In the genomic region with DNA sequence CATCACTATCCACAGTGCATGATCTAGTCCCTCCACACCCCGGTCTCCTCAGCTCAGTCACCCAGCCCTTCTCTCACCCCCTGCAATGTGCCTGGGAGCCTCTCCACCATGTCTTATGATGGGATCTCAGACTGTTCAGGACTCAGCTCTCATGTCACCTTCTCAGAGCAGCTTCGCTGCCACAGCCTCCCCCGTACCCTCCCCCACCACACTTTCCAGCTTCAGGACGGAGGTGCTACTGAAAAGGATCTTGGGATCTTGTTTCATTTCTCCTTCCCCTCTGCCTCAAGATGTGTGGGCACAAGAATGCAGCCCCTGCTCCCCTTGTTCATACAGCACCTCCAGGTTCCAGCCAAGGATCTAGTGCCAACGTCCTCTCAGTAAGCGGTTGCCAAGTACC, we compare ENCODE assay signal across 25 mouse cellular contexts. TPM values are rescaled to one million over a fixed set of nuclear protein-coding genes. Genes with fewer than 3 reads are reported as not detected.
DNase-seq lines count a peak whose midpoint lies in the region; ATAC-seq and TF ChIP-seq lines count a peak whose summit lies in the region.
"Had no signal": no experiment of that assay in that cellular context is flagged by ENCODE, and none has a peak within 500 bp of the region (broad histone marks: within the 10 kb centered on the region; RNA-seq: fewer than 3 reads in every experiment).

No protein-coding gene starts in this region.

- TF ChIP-seq POLR2A in testis, adult 2 months (IDR thresholded peaks at IDR 0.05; ENCODE audit: control insufficient read depth, low read depth, low read length), result no peak

- intact Hi-C loops in left cerebral cortex, adult 2 months (cut with DNase I), result no loop called here

- H3K9ac ChIP-seq in embryonic facial prominence, embryonic 11.5 days (replicated peaks; ENCODE audit: low read length), result no peak overlapping the region
- H3K9ac ChIP-seq: embryonic facial prominence, embryonic 13.5 days; embryonic facial prominence, embryonic 15.5 days; forebrain, embryonic 12.5 days had no signal

- H3K4me3 ChIP-seq in embryonic facial prominence, embryonic 11.5 days (ENCODE audit: low read depth, low read length), result no peak overlapping the region
- H3K4me3 ChIP-seq in embryonic facial prominence, embryonic 10.5 days, result no peak overlapping the region
- H3K4me3 ChIP-seq in left cerebral cortex, adult 2 months, result no peak overlapping the region
- peak overlapping the region; percentile 62; the same call in 1 of the 2 replicates for H3K4me3 ChIP-seq in testis, adult 2 months (ENCODE audit: control insufficient read depth, low read depth, low read length)
- H3K4me3 ChIP-seq: embryonic facial prominence, embryonic 13.5 days; embryonic facial prominence, embryonic 15.5 days; erythroblast, embryonic 14.5 days; forebrain, embryonic 10.5 days; forebrain, embryonic 12.5 days had no signal

- H3K9me3 ChIP-seq in embryonic facial prominence, embryonic 11.5 days (replicated peaks; ENCODE audit: control insufficient read depth, low read length), result no peaks in the 10 kb centered on the region
- no peaks in the 10 kb centered on the region for H3K9me3 ChIP-seq in embryonic facial prominence, embryonic 10.5 days
- H3K9me3 ChIP-seq: embryonic facial prominence, embryonic 13.5 days; embryonic facial prominence, embryonic 15.5 days; forebrain, embryonic 12.5 days had no signal

- no peak overlapping the region for H3K27ac ChIP-seq in embryonic facial prominence, embryonic 11.5 days (replicated peaks; ENCODE audit: low read depth, low read length)
- H3K27ac ChIP-seq in embryonic facial prominence, embryonic 10.5 days (replicated peaks), result no peak overlapping the region
- H3K27ac ChIP-seq in left cerebral cortex, adult 2 months, result peak overlapping the region; percentile 26; the same call in 1 of the 2 replicates
- no peak overlapping the region for H3K27ac ChIP-seq in testis, adult 2 months (ENCODE audit: control insufficient read depth, insufficient read depth, low read depth, low read length)
- H3K27ac ChIP-seq: embryonic facial prominence, embryonic 13.5 days; embryonic facial prominence, embryonic 15.5 days; forebrain, embryonic 10.5 days; forebrain, embryonic 12.5 days had no signal

- ATAC-seq in embryonic facial prominence, embryonic 11.5 days (replicated peaks; ENCODE audit: insufficient number of reproducible peaks, low FRiP score, low TSS enrichment, low read depth), result 0 out of 2 replicates have a peak, but pooled peaks have one; percentile 26
- ATAC-seq: activated CD4-positive, CD25-positive, alpha-beta regulatory T cell, adult 4 months; CD4-positive, CD25-positive, alpha-beta regulatory T cell, adult 4 months; forebrain, embryonic 14.5 days; forebrain, embryonic 16.5 days; Patski had no signal

- no peaks in the 10 kb centered on the region for H3K36me3 ChIP-seq in embryonic facial prominence, embryonic 11.5 days (replicated peaks; ENCODE audit: control insufficient read depth, insufficient read depth, low read depth, low read length)
- no peaks in the 10 kb centered on the region for H3K36me3 ChIP-seq in embryonic facial prominence, embryonic 10.5 days (replicated peaks)
- H3K36me3 ChIP-seq in testis, adult 2 months (ENCODE audit: control insufficient read depth, insufficient read depth, low read length), result no peaks in the 10 kb centered on the region
- H3K36me3 ChIP-seq: embryonic facial prominence, embryonic 13.5 days; embryonic facial prominence, embryonic 15.5 days; forebrain, embryonic 10.5 days; forebrain, embryonic 12.5 days; G1E had no signal

- H3K4me1 ChIP-seq in embryonic facial prominence, embryonic 11.5 days (ENCODE audit: control insufficient read depth, insufficient read depth, low read length), result no peaks in the 10 kb centered on the region
- H3K4me1 ChIP-seq in embryonic facial prominence, embryonic 10.5 days, result peaks cover 13% of the 10 kb centered on the region
- H3K4me1 ChIP-seq in testis, adult 2 months (ENCODE audit: control insufficient read depth, insufficient read depth, low read length), result peaks cover 2% of the 10 kb centered on the region
- H3K4me1 ChIP-seq: embryonic facial prominence, embryonic 15.5 days had no signal

- H3K4me2 ChIP-seq in embryonic facial prominence, embryonic 11.5 days (ENCODE audit: low read depth, low read length), result no peak overlapping the region
- H3K4me2 ChIP-seq: embryonic facial prominence, embryonic 13.5 days; embryonic facial prominence, embryonic 15.5 days; forebrain, embryonic 12.5 days had no signal

- WGBS in embryonic facial prominence, embryonic 11.5 days, result 89% methylated on average over 6 of the region's 6 CpGs
- 89% methylated on average over 6 of the region's 6 CpGs for WGBS in embryonic facial prominence, embryonic 10.5 days

- TF ChIP-seq CTCF in left cerebral cortex, adult 2 months (IDR thresholded peaks at IDR 0.05), result no peak
- no peak for TF ChIP-seq CTCF in testis, adult 2 months (IDR thresholded peaks at IDR 0.05; ENCODE audit: control insufficient read depth, insufficient read depth, insufficient replicate concordance, low read depth, low read length)

- H3K27me3 ChIP-seq in embryonic facial prominence, embryonic 11.5 days (ENCODE audit: control insufficient read depth, insufficient read depth, low read length), result no peaks in the 10 kb centered on the region
- 0 out of 2 replicates have a peak, but pooled peaks cover 12% of the 10 kb centered on the region for H3K27me3 ChIP-seq in embryonic facial prominence, embryonic 10.5 days (replicated peaks; ENCODE audit: low read depth, poor library complexity, severe bottlenecking)
- H3K27me3 ChIP-seq in testis, adult 2 months (ENCODE audit: control insufficient read depth, insufficient read depth, low read length), result no peaks in the 10 kb centered on the region
- H3K27me3 ChIP-seq: CH12.LX; embryonic facial prominence, embryonic 15.5 days; forebrain, embryonic 12.5 days; Patski had no signal

- DNase-seq in embryonic facial prominence, embryonic 11.5 days (ENCODE audit: low spot score), result no peak
- DNase-seq in embryonic facial prominence, embryonic 10.5 days (ENCODE audit: low spot score), result no peak
- DNase-seq in left cerebral cortex, adult 2 months (ENCODE audit: extremely low spot score in 1 of 2, low spot score in 2 of 2), result no peak
- no peak for DNase-seq in left cerebral cortex, adult 9 months (ENCODE audit: low spot score in 2 of 2)
- no peak for DNase-seq in testis, postnatal 10 days (ENCODE audit: low spot score)
- DNase-seq: adrenal gland, adult 8-10 months; cerebellum, adult 11 months; cerebellum, adult 18-20 months; cerebellum, adult 8-10 months; cerebellum, adult 9-11 months; cerebellum, postnatal 14 days; cerebellum, postnatal 36 days had no signal

RNA-seq across cellular contexts. Expression of a gene that starts 52.9 kb away (rescaled TPM):
- 2.2 and 2.9 TPM in 2 replicates for polyA plus RNA-seq in embryonic facial prominence, embryonic 11.5 days (2014; fragmentation: Nextera tagmentation; extraction: Ambion mirVana)
- polyA plus RNA-seq in embryonic facial prominence, embryonic 10.5 days (2016; fragmentation: Nextera tagmentation; extraction: Ambion mirVana), result 4.9 and 5.9 TPM in 2 replicates
- 10 to 100 TPM; 22.8 to 24.9 TPM for total RNA-seq in left cerebral cortex, adult 2 months (2021)
- 15.3 and 17.3 TPM in 2 replicates for polyA plus RNA-seq in testis, adult 2 months (2012; rRNA removed)
- total RNA-seq: G1E had no signal
- polyA plus RNA-seq: G1E had no signal

RNA-seq across cellular contexts. Expression of a gene that starts 54.1 kb away (rescaled TPM):
- 5.4 and 5.9 TPM in 2 replicates for polyA plus RNA-seq in embryonic facial prominence, embryonic 11.5 days (2014; fragmentation: Nextera tagmentation; extraction: Ambion mirVana)
- polyA plus RNA-seq in embryonic facial prominence, embryonic 10.5 days (2016; fragmentation: Nextera tagmentation; extraction: Ambion mirVana), result 7.3 and 7.6 TPM in 2 replicates
- 100 to 1,000 TPM; 375 to 385 TPM for total RNA-seq in left cerebral cortex, adult 2 months (2021)
- 16.7 and 18.3 TPM in 2 replicates for polyA plus RNA-seq in testis, adult 2 months (2012; rRNA removed)
- total RNA-seq: G1E had no signal
